Mouse (Mus musculus) erythroid progenitor cell, adult 5-6 weeks (primary cell): Measurements from ENCODE around the gene AC129217.1. TPM values are rescaled to one million over a fixed set of nuclear protein-coding genes. Genes with fewer than 3 reads are reported as not detected.
"Not testable (repeated sequence)": the region's sequence is repeated elsewhere in the genome, so short reads cannot be mapped to it uniquely, and the experiment has no call there.

ENCODE experiments used
- ATAC-seq: replicated peaks from 2 replicates; pipeline ENCODE4 v1.8.0; 2016; ENCODE audit warnings: moderate number of reproducible peaks, mild to moderate bottlenecking, moderate TSS enrichment, inconsistent platforms; ENCODE audit not compliant: poor library complexity, low FRiP score, severe bottlenecking
- total RNA-seq, 2 experiments: library from RNA; stranded (forward) in 1 of 2; stranded (reverse) in 1 of 2; fragments of 150-400 nt in 1 of 2; fragments of 186-747, 209-891 nt in 1 of 2; gene quantifications; 2 replicates each; pipeline versions ENCODE4 v1.2.3 to v1.2.4; 2015 to 2017; ENCODE audit warnings: low replicate concordance in 2 of 2

AC129217.1 gene
- total RNA-seq, 2 experiments from 2014 or later, result 15.5 TPM; not detected in 1

GRCm38 (mm10) chr19:8857689-8858088 lies 28.1 kb downstream of the AC129217.1 start:
- ATAC-seq, result peak; percentile 81

DNA sequence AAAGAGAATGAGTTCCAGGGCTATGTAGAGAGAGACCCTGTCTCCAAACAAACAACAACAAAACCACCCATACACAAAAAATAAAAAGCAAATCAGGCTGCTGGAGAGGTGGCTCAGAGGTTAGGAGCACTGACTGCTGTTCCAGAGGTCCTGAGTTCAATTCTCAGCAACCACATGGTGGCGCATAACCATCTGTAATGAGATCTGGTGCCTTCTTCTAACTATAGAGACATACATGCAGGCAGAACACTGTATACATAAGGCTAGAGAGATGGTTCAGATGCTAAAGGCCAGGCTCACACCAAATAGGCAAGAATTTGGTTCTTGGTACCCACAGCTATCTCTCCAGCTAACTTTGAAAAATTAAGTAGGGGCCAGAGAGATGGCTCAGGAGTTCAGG lies 29.4 kb downstream of the AC129217.1 start:
- no peak for ATAC-seq

GRCm38 (mm10) chr19:8864265-8864664 lies 34.7 kb downstream of the AC129217.1 start:
- ATAC-seq, result no peak

- not testable (repeated sequence) for ATAC-seq
These were observed 40.8 kb downstream of the AC129217.1 start for GRCm38 (mm10) chr19:8870381-8870780.

- ATAC-seq, result peak; percentile 28
These were observed 41.3 kb downstream of the AC129217.1 start for GRCm38 (mm10) chr19:8870838-8871237.

- peak; percentile 99 for ATAC-seq
These were observed 42.0 kb downstream of the AC129217.1 start, which contains the start of gene Ubxn1 for GRCm38 (mm10) chr19:8871267-8872186. Ubxn1 (plus strand) TSS chr19:8871496.

DNA sequence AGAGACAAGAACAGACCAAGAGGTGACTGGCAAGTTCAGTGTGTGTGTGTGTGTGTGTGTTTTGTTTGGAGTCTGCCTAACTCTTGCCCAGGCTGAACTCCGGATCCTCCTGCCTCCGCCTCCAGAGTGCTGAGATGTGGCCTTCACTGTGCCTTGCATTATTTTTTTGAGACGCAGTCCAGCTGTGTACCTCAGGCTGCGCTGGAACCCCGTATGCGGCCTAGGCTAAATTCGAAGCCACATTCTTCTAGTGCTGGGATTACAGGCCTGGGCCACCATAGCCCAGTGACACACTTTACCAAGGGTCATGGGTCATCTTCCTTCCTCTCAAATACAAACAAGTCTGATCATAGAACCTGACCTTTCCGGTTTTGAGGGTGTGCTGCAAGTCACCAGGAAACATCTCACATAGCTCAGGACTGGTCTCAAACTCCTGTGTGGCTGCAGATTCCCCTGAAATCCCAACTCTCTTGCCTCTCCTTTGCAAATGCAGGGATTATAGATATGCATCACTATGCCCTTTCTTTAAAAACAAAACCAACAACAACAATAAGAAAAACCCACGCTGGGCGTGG lies 42.8 kb downstream of the AC129217.1 start:
- ATAC-seq, result no peak

GRCm38 (mm10) chr19:8875031-8875430 lies 45.5 kb downstream of the AC129217.1 start:
- no peak for ATAC-seq

- peak; percentile 98 for ATAC-seq
These were observed 50.9 kb downstream of the AC129217.1 start, which contains the start of gene Uqcc3 for GRCm38 (mm10) chr19:8880311-8881033. Uqcc3 (minus strand) TSS chr19:8880923.

GRCm38 (mm10) chr19:8881034-8881392 lies 51.4 kb downstream of the AC129217.1 start:
- no peak for ATAC-seq

GRCm38 (mm10) chr19:8883616-8884015 lies 54.0 kb downstream of the AC129217.1 start, which contains the start of the genes Lbhd1 and Gm49403:
Lbhd1 (plus strand) TSS chr19:8883732.
Gm49403 (plus strand) TSS chr19:8883930.
- ATAC-seq, result no peak

DNA sequence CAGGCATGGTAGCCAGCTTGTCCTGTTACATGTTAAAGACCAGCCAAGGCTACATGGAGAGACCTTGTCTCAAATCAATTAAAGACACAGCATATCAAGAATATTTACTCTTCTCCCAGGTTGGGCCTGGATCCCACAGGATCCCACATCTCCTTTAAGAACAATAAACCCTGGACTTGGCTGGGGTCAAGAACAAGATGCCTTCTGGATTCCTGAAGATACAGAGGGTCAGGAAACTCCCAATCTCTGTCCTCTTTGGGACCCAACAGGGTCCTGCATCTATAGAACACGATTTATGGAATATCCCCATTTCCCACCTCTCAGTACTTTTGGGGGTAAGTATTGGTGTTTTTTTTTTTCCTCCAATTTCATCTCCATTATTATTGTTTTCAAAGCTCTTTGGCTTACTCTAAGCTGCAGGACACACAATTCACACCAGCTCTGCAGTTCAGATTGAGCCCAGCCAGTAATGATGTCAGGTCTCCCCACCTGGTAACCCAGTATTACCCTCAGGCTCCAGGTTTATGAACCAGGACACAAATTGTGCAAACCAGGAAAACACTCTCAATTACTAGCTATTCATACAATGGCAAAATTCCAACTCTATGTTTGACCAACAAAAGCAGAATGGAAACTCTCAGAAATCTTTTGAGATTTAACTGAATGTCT lies 57.5 kb downstream of the AC129217.1 start:
- ATAC-seq, result no peak

GRCm38 (mm10) chr19:8887585-8888463 lies 58.3 kb downstream of the AC129217.1 start:
- ATAC-seq, result 0 out of 2 replicates have a peak, but pooled peaks have one; percentile 39

GRCm38 (mm10) chr19:8888511-8889385 lies 59.2 kb downstream of the AC129217.1 start, which contains the start of the genes 1810009A15Rik and Gm49416:
1810009A15Rik (plus strand) TSS chr19:8888853.
Gm49416 (plus strand) TSS chr19:8888926.
- ATAC-seq, result peak; percentile 94
